Mouse (Mus musculus): ENCODE results near the gene Tubg1. TPM values are rescaled to one million over a fixed set of nuclear protein-coding genes. Genes with fewer than 3 reads are reported as not detected.
A peak's percentile ranks its signal among the peaks of the same experiment; 100 is the strongest.

Tubg1 gene
- polyA plus RNA-seq, 1 experiment from 2014 or later = 48.4 TPM

DNA sequence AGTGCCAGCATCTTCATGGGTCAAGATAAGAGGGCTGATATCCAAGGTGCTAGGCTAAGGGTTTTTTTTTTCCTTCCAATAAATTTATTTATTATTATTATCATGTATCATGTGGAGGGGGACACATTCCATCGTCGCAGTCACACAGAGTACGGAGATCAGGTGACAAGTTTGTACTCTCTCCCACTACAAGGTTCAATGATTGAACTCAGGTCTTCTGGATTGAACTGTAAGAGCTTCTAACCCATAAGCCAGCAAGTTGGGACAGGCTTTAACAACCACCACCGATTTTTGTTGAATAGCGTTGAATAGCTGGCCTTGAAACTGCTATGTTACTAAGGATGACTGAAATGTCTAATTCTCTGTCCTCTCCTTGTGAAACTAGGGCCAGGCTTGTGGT is 39.3 kb upstream of the Tubg1 start:
- WGBS = 61% methylated on average over 5 of the region's 5 CpGs
- DNase-seq (ENCODE audit: low spot score) = no peak
- no peak overlapping the region for H3K27ac ChIP-seq
- H3K9ac ChIP-seq (ENCODE audit: low read depth, low read length) = no peak overlapping the region
- H3K27me3 ChIP-seq (ENCODE audit: insufficient read depth, low read length) = peaks cover 27% of the 10 kb centered on the region
- no peak overlapping the region for H3K4me3 ChIP-seq (replicated peaks; ENCODE audit: low read depth, low read length)
- no peak overlapping the region for H3K4me2 ChIP-seq (ENCODE audit: low read length)
- TF ChIP-seq CTCF (IDR thresholded peaks at IDR 0.05; ENCODE audit: low read depth) = no peak
- ATAC-seq (replicated peaks; ENCODE audit: low FRiP score, low read depth) = no peak
- no peaks in the 10 kb centered on the region for H3K9me3 ChIP-seq (replicated peaks; ENCODE audit: low read length)
- H3K4me1 ChIP-seq (replicated peaks; ENCODE audit: insufficient read depth, low read length) = peaks cover 19% of the 10 kb centered on the region
- H3K36me3 ChIP-seq (ENCODE audit: insufficient read depth, low read length) = peaks cover 10% of the 10 kb centered on the region; the same call in 1 of the 2 replicates

DNA sequence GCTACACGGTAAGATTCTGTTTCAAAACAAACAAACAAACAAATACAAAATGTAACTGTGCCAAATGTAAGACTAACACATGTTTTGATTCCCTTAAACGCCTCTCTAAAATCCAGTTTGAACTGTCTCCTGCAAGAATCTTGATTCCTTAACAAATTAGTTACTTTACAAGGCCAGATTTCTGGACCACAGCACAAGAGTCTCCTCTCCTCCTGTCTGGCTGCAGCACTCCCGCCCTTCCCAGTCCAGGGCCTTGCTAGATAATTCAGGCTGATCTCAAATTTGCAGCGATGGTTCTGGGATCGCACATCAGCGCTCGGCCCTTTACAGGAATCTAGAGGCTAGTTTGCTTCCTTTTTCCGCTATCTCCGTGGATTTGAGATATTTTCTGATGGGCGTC is 38.1 kb upstream of the Tubg1 start:
- Histone ChIP-seq H3K27ac (peak overlapping the region; percentile 93), H3K4me2 (ENCODE audit: low read length) (peak overlapping the region; percentile 86), H3K27me3 (ENCODE audit: insufficient read depth, low read length) (peaks cover 27% of the 10 kb centered on the region), H3K4me1 (replicated peaks; ENCODE audit: insufficient read depth, low read length) (peaks cover 25% of the 10 kb centered on the region), H3K9me3 (replicated peaks; ENCODE audit: low read length) (no peaks in the 10 kb centered on the region), H3K4me3 (replicated peaks; ENCODE audit: low read depth, low read length) (peak overlapping the region; percentile 72), H3K36me3 (ENCODE audit: insufficient read depth, low read length) (peaks cover 10% of the 10 kb centered on the region; the same call in 1 of the 2 replicates), H3K9ac (ENCODE audit: low read depth, low read length) (no peak overlapping the region; the same call in 1 of the 2 replicates)
- TF ChIP-seq CTCF (IDR thresholded peaks at IDR 0.05; ENCODE audit: low read depth) = no peak
- no peak for DNase-seq (ENCODE audit: low spot score)
- 3% methylated on average over 10 of the region's 10 CpGs for WGBS
- no peak for ATAC-seq (replicated peaks; ENCODE audit: low FRiP score, low read depth)

DNA sequence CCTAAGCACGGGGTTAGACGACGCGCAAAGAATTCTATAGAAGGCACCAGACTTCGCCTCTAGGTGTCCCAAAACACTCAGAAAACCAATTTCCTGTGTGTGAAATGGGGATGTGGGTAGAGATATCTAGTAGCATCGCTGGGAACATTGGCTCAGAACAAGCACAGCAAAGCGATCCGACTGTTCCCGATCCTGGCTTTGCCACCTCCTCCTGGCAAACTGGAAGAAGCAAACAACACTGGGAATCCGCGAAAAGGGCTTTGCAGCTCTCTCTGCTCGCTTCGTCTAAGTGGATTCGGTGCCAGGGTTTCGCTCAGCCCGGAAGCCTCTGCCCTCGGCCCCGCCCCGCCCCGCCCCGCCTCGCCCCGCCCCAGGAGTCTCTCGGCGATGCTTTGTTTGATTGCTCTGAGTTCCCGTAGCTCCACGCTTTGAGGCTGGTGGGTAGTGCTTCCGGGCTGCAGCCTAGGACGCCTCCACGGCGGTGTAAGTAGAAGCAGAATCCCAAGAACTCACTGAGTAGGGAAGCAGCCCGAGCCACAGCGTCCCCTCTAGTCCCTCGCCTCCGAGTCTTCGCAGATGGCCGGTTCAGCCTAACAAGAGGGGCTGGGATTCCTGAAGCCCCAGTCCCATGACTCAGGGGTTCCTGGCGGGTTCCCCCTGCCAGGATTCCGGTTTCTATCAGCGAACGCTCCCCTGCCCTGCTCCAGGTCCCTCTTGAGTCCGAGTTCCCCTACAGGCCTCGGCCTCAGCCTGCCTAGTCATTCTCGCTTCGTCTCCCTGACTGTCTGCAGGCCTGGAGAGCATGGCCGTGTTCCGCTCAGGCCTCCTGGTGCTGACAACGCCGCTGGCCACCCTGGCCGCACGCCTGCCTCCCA is 37.3 kb upstream of the Tubg1 start, which contains the start of gene Coasy:
Gene Coasy (plus strand): TSS at position 358 of the 875 bp plus-strand sequence.
- Histone ChIP-seq H3K4me2 (ENCODE audit: low read length) (peak within 1 kb of the TSS; percentile 86), H3K4me3 (replicated peaks; ENCODE audit: low read depth, low read length) (peak within 1 kb of the TSS; percentile 72), H3K27me3 (ENCODE audit: insufficient read depth, low read length) (peaks cover 27% of the 10 kb centered on the region), H3K36me3 (ENCODE audit: insufficient read depth, low read length) (peaks cover 10% of the 10 kb centered on the region; the same call in 1 of the 2 replicates), H3K9ac (ENCODE audit: low read depth, low read length) (peak within 1 kb of the TSS; percentile 83), H3K4me1 (replicated peaks; ENCODE audit: insufficient read depth, low read length) (peaks cover 26% of the 10 kb centered on the region), H3K27ac (peak within 1 kb of the TSS; percentile 93), H3K9me3 (replicated peaks; ENCODE audit: low read length) (no peaks in the 10 kb centered on the region)
- ATAC-seq (replicated peaks; ENCODE audit: low FRiP score, low read depth) (peak; percentile 80), DNase-seq (ENCODE audit: low spot score) (peak; percentile 98)
- WGBS = under 1% methylated on average over 51 of the region's 51 CpGs
- peak; percentile 55 for TF ChIP-seq CTCF (IDR thresholded peaks at IDR 0.05; ENCODE audit: low read depth)

DNA sequence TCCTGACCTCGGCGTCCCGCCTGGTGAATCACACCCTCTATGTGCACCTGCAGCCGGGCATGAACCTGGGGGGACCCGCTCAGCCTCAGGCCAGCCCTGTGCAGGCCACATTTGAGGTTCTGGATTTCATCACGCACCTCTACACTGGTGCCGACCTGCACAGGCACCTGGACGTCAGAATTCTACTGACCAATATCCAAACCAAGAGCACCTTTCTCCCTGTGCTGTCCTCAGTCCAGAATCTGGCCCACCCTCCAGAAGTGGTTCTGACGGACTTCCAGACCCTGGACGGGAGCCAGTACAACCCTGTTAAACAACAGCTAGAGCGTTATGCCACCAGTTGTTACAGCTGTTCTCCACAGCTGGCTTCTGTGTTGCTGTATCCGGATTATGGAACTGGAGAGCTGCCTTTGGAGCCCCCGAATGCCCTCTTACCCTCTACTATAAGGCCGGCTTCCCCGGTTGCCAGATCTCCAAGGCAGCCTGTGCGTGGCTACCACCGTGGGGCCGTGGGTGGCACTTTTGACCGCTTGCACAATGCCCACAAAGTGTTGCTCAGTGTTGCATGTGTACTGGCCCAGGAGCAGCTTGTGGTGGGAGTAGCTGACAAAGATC is 36.5 kb upstream of the Tubg1 start:
- H3K4me3 ChIP-seq (replicated peaks; ENCODE audit: low read depth, low read length) = peak overlapping the region; percentile 72
- peak; percentile 26 for ATAC-seq (replicated peaks; ENCODE audit: low FRiP score, low read depth)
- H3K9me3 ChIP-seq (replicated peaks; ENCODE audit: low read length) = no peaks in the 10 kb centered on the region
- no peak for DNase-seq (ENCODE audit: low spot score)
- peaks cover 32% of the 10 kb centered on the region for H3K4me1 ChIP-seq (replicated peaks; ENCODE audit: insufficient read depth, low read length)
- H3K27me3 ChIP-seq (ENCODE audit: insufficient read depth, low read length) = peaks cover 26% of the 10 kb centered on the region
- WGBS = 30% methylated on average over 19 of the region's 19 CpGs
- H3K4me2 ChIP-seq (ENCODE audit: low read length) = peak overlapping the region; percentile 86
- H3K9ac ChIP-seq (ENCODE audit: low read depth, low read length) = peak overlapping the region; percentile 83
- H3K27ac ChIP-seq = peak overlapping the region; percentile 93
- TF ChIP-seq CTCF (IDR thresholded peaks at IDR 0.05; ENCODE audit: low read depth) = no peak
- H3K36me3 ChIP-seq (ENCODE audit: insufficient read depth, low read length) = peaks cover 10% of the 10 kb centered on the region; the same call in 1 of the 2 replicates

DNA sequence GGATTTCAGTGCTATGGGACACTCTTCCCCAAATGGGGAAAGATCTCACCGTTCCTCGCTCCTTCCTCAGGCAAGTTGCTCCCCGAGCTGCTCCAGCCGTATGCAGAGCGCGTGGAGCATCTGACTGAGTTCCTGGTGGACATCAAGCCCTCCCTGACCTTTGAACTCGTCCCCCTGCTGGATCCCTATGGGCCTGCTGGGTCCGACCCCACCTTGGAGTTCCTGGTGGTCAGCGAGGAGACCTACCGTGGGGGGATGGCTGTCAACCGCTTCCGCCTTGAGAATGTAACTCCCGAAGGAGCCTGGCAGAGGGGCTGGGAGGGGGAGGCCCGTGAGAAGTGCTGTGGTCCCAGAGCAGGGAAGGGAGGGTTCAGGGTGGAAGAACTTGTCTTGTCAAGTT is 35.5 kb upstream of the Tubg1 start:
- no peak for DNase-seq (ENCODE audit: low spot score)
- no peak overlapping the region for H3K4me3 ChIP-seq (replicated peaks; ENCODE audit: low read depth, low read length)
- H3K27me3 ChIP-seq (ENCODE audit: insufficient read depth, low read length) = peaks cover 15% of the 10 kb centered on the region; the same call in 1 of the 2 replicates
- H3K27ac ChIP-seq = no peak overlapping the region
- WGBS = 82% methylated on average over 14 of the region's 14 CpGs
- H3K4me2 ChIP-seq (ENCODE audit: low read length) = no peak overlapping the region
- no peaks in the 10 kb centered on the region for H3K9me3 ChIP-seq (replicated peaks; ENCODE audit: low read length)
- peaks cover 10% of the 10 kb centered on the region; the same call in 1 of the 2 replicates for H3K36me3 ChIP-seq (ENCODE audit: insufficient read depth, low read length)
- H3K4me1 ChIP-seq (replicated peaks; ENCODE audit: insufficient read depth, low read length) = peaks cover 32% of the 10 kb centered on the region
- ATAC-seq (replicated peaks; ENCODE audit: low FRiP score, low read depth) = no peak
- no peak for TF ChIP-seq CTCF (IDR thresholded peaks at IDR 0.05; ENCODE audit: low read depth)
- H3K9ac ChIP-seq (ENCODE audit: low read depth, low read length) = no peak overlapping the region

- Histone ChIP-seq H3K4me1 (replicated peaks; ENCODE audit: insufficient read depth, low read length) (peaks cover 27% of the 10 kb centered on the region), H3K4me2 (ENCODE audit: low read length) (no peak overlapping the region), H3K36me3 (ENCODE audit: insufficient read depth, low read length) (peaks cover 16% of the 10 kb centered on the region), H3K9ac (ENCODE audit: low read depth, low read length) (no peak overlapping the region), H3K4me3 (replicated peaks; ENCODE audit: low read depth, low read length) (no peak overlapping the region), H3K9me3 (replicated peaks; ENCODE audit: low read length) (no peaks in the 10 kb centered on the region), H3K27me3 (ENCODE audit: insufficient read depth, low read length) (peaks cover 9% of the 10 kb centered on the region; the same call in 1 of the 2 replicates), H3K27ac (no peak overlapping the region)
- 96% methylated on average over 12 of the region's 12 CpGs for WGBS
- TF ChIP-seq CTCF (IDR thresholded peaks at IDR 0.05; ENCODE audit: low read depth) = no peak
- ATAC-seq (replicated peaks; ENCODE audit: low FRiP score, low read depth) (no peak), DNase-seq (ENCODE audit: low spot score) (no peak)
These were observed 34.9 kb upstream of the Tubg1 start for GRCm38 (mm10) chr11:101084811-101085210.
